Mouse (Mus musculus): ENCODE data around the gene Pls3. TPM values are rescaled to one million over a fixed set of nuclear protein-coding genes. Genes with fewer than 3 reads are reported as not detected.

The Pls3 gene
- total RNA-seq (2022) = 100 to 1,000 TPM; 187 to 225 (median 201) TPM

DNA sequence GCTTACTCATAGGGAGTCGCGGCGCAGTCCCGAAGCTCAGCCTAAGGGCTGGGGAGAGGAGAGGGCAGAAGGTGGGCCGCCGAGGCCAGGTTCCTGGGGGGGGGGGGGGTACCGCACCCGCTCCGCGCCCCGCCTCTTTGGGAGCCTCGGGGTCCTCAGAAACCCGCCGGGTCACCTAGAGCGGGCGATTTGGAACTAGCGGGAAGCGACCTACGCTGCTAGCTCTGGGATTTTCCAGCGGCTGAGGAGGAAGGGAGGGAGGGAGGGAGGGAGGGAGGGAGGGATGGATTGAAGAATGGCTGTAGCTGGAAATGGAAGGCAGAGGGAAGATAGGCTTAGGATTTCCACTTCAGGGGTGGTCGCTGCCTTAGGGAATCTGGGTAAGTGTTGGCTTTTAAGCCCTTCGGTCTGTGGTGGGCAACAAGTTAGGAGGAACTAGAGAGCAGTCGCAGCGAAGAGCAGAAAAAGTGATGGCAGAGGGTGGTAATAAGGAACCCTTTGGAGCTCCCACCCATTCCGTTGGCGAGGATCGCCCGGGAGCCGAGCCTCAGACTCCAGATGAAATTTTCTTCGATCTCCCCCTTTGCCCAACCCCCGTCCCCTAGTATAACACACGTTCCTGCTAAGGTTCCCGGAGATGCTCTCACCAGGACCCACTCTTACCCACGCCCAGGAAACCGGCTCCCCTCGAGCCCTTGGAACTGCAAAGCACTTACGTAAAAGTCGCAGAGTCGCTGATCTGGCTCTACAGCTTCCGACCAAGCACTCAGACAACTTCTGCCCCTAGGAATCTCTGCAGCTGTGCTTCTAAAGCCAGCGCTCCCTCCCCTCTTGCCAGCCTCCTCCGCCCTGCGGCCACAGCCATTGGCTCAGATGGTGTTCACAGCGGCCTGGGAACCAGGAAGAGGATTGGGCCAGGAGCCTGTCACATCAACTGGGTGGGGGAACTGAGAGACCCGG is at the start of gene Pls3:
Pls3 (minus strand) TSS at position 851 of the 960 bp plus-strand sequence.
- peak; percentile 72 to 83 for DNase-seq (ENCODE audit: low spot score in 2 of 2)

DNA sequence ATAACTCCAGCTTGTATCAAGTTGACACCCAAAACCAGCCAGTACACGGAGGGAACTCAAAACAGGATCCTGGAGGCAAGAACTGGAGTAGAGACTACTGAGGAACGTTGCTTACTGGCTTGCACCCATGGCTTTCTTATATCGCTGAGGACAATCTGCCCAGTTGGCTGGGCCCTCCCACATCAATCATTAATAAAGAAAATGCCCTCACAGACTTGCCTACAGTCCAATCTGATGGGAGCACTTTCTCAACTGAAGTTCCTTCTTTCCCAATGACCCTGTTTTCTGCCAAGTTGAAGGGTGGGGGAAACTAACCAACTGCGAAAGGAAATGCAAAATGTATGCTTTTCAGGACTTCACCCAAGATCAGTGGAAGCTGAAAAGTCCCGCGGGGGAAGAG is 20.7 kb upstream of the Pls3 start:
- DNase-seq (ENCODE audit: low spot score in 2 of 2) = no peak

DNA sequence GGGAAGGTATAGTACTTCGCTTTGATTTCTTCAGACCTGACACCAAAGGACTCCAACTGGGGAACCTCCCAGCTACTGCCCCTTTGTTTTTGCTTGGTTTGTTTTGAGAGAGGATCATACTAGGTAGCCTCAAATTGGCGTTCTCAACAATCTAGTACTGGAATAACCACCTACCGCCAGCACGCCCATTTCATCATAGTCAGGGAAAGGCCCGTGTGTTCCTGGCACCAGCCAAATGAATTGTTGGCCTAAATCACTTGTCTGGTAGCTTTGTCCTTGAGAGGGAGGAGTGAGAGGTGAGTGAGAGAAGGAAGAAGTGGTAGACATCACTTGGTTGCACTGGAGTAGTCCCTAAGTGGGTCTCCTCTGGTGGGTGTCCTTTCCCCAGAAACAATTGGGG is 584 bp upstream of the Pls3 start:
- DNase-seq (ENCODE audit: low spot score in 2 of 2) = no peak

- peak in 1 of 2 experiments; percentile 4 for DNase-seq (ENCODE audit: low spot score in 2 of 2)
These were observed 1.2 kb downstream of the Pls3 start for GRCm38 (mm10) chrX:75873813-75874212.

DNA sequence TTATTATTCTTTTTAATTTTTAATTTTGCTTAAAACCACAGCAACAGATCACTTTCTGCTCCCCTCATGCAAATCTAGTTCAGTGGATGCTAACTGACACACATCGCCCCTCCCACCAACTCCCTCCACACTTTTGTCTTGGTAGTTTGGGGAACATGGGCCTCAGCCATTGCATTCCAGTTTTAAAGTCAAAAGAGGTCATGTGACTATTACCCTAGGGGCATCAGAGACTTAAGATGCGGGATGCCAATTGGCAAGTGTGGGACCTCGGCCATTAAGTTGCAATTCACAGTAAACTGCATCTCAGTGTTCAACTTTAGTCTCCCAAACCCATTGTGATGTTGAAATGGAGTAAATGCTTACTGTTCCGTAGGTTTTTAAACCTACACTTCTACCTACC is 1.7 kb downstream of the Pls3 start:
- DNase-seq (ENCODE audit: low spot score in 2 of 2) = no peak

GRCm38 (mm10) chrX:75871855-75872254 is 3.1 kb downstream of the Pls3 start:
- DNase-seq (ENCODE audit: low spot score in 2 of 2) = no peak

GRCm38 (mm10) chrX:75861715-75862114 is 13.3 kb downstream of the Pls3 start:
- DNase-seq (ENCODE audit: low spot score in 2 of 2) = no peak

DNA sequence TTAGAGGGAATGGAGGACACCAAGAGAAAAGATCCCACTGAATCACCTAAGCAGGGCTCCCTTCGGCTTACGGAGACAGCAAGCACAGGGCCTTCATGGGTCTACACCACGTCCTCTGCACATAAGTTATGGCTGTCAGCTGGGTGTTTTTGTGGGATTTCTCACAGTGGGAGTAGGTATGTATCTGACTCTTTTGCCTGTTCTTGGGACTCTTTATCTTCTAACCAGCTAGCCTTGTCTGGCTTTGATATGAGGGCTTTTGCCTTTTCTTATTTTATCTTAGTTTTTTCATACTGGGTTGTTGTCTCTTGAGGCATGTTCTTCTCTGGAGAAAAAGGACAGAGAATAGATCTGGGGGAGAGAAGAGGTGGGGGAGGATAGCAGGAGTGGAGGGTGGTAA is 20.7 kb downstream of the Pls3 start:
- DNase-seq (ENCODE audit: low spot score in 2 of 2) = no peak

GRCm38 (mm10) chrX:75844290-75844689 is 30.7 kb downstream of the Pls3 start:
- DNase-seq (ENCODE audit: low spot score in 2 of 2) = no peak

DNA sequence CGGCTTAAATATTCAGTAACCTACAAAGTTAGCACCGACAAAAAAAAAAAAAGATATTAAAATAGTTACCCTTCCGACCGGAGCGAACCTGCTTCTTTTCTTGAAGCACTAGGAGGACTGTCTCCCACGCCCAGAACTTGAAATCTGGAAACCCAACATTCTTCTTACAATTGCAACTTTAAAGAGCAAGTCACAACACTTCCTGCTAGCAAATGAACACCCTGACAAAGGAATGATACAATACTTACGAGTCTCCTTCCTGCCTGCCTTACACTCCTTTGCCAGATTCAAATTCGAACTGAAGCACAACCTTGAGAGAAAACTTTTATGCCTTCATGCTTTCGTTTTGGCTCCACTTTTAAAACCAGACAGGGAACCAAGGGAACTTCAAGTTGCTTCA is 32.1 kb downstream of the Pls3 start:
- no peak for DNase-seq (ENCODE audit: low spot score in 2 of 2)

DNA sequence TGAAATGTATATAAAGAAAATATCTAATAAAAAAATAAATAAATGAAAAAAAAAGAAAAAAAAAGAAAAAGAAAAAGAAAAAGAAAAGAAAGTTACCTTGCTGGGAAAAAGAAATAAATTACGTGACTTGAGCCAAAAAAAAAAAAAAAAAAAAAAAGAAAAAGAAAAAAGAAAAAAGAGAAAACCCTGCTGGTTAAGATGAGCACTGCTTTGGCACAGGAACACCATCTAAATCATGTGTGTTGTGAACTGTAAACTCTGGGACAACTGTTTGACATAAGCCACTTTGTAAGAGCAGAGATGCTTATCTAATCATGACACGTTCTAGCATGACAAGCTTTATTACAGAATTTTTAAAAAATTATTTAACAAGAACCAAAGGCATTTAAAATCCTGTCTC is 32.9 kb downstream of the Pls3 start:
- no peak for DNase-seq (ENCODE audit: low spot score in 2 of 2)

DNA sequence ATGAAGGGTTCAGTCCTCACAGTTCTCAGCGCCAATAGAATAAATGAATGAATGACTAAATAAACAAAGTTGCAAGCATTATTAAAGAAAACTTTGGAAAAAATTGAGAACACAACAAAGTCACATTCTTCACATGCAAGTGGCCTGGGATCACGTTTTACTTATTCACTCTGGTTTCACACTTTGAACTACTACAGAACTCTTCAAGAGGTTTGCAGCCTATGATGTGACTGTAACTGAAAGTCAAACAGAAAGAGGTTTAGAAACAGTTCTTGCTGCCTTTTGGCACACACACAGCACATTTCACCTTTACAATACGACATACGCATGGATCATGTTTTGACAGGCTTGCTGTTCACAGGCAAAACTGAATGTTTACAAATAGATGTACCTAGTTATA is 34.7 kb downstream of the Pls3 start:
- no peak for DNase-seq (ENCODE audit: low spot score in 2 of 2)

- DNase-seq (ENCODE audit: low spot score in 2 of 2) = no peak
These were observed 40.1 kb downstream of the Pls3 start for GRCm38 (mm10) chrX:75834836-75835235.

DNA sequence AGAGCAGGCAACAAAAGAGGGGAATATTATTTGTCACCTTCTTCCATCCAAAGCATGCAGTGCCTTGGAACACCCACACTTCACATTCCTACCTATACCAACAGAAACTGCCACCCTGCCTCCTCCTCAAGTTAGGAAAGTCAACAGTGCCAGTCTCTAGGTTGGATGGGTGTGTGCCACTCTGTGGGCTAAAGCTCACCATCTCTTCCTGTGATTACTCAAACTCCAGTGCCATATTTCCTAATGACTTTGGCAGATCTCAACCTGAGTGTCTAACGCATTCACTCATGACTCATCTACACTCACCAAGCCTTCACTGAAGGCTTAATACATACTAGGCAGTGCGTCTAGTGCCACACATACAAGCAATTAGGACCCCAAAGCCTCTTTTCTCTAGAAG is 40.7 kb downstream of the Pls3 start:
- no peak for DNase-seq (ENCODE audit: low spot score in 2 of 2)

GRCm38 (mm10) chrX:75833006-75833641 is 41.9 kb downstream of the Pls3 start:
- no peak for DNase-seq (ENCODE audit: low spot score in 2 of 2)

- DNase-seq (ENCODE audit: low spot score in 2 of 2) = no peak
These were observed 45.1 kb downstream of the Pls3 start for GRCm38 (mm10) chrX:75829867-75830255.

DNA sequence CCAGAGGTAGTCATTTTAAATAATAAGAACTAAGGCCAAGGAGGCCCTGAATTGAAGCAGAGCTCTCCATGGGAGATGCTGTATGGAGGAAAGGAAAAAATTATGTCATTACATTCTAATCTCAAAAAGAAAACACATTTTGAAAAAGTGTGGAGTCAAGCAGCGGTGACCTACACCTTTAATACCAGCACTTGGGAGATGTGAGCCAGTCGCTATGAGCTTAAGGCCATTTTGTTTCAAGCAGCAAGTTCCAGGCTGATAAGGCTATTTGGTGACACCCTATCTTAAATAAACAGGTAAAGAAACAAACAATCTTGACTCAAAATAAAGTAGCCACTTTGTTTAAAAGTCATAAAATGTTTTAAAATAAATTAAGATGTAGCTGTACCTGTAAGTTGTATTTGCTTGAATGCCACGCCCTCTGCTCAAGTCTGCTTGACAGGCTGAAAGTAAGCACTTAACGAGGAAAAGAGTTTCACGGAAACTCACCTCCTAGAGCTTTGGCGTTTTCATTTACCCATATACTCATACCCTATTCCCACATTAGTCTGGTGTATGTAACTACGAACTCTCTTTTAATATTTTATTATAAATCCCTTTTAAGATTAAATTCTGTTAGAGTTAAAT is 45.6 kb downstream of the Pls3 start:
- no peak for DNase-seq (ENCODE audit: low spot score in 2 of 2)

- no peak for DNase-seq (ENCODE audit: low spot score in 2 of 2)
These were observed 56.2 kb downstream of the Pls3 start for GRCm38 (mm10) chrX:75818647-75819271.

- DNase-seq (ENCODE audit: low spot score in 2 of 2) = no peak
These were observed 60.0 kb downstream of the Pls3 start for GRCm38 (mm10) chrX:75814958-75815357.

GRCm38 (mm10) chrX:75814123-75814522 is 60.9 kb downstream of the Pls3 start:
- no peak for DNase-seq (ENCODE audit: low spot score in 2 of 2)

- DNase-seq (ENCODE audit: low spot score in 2 of 2) = no peak
These were observed 78.4 kb downstream of the Pls3 start for GRCm38 (mm10) chrX:75796583-75796982.

DNA sequence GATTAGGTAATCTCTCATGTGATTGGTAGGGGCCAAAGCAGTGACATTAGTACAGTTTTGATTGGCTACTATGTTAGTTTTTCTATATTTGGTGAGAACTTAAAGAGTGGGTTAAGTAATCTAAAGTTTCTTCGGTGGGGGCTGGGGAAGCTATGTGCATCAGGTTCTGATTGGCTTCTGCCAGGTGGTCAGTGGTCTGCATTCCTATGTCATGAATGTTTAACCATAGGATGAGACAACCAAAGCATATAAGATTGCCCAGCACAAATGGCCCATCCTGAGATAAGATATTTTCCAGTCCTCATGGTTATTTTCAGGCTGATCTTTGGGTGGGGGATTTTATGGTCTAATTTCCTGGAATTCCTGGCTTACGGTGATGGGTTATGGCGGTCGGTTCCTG is 95.2 kb downstream of the Pls3 start:
- no peak for DNase-seq (ENCODE audit: low spot score in 2 of 2)
